Mouse (Mus musculus) lung, adult 2 months (tissue): ENCODE data around the gene Btbd1.

ENCODE experiments used
- CTCF ChIP-seq: fragments of 200-500 bp; IDR thresholded peaks from 2 replicates; pipeline ENCODE4 v1.5.1; 2011; ENCODE audit warnings: mild to moderate bottlenecking, low read length, control low read depth; ENCODE audit not compliant: insufficient read depth
- POLR2A ChIP-seq: fragments of 200-500 bp; IDR thresholded peaks from 2 replicates; pipeline ENCODE4 v1.6.1; 2011; ENCODE audit warnings: low read depth, mild to moderate bottlenecking, control low read depth, low read length, borderline replicate concordance; ENCODE audit errors: extremely low read depth

- TF ChIP-seq CTCF (no peak), POLR2A (no peak)
Measured at GRCm38 (mm10) chr7:81806067-81806466, 23.2 kb downstream of the Btbd1 start.
